Mouse (Mus musculus) stomach, postnatal 0 days (tissue): ENCODE results near the gene Hmga2. TPM values are rescaled to one million over a fixed set of nuclear protein-coding genes. Genes with fewer than 3 reads are reported as not detected.
"Not testable (repeated sequence)": the region's sequence is repeated elsewhere in the genome, so short reads cannot be mapped to it uniquely, and the experiment has no call there.

Experiments
- ATAC-seq: fragments of 200-750 bp; cut with Nextera tagmentation; 2 replicates; pipeline ENCODE4 v1.8.0; 2017; ENCODE audit not compliant: low FRiP score, low TSS enrichment
- DNase-seq: peaks from one replicate; pipeline ENCODE4 v3.0.0-alpha.2; 2016; ENCODE audit warnings: low spot score
- H3K27ac ChIP-seq: fragments of 300-500 bp; sonication (generic); replicated peaks from 2 replicates; pipeline ENCODE4 v1.5.1; 2014; ENCODE audit warnings: mild to moderate bottlenecking, control low read depth
- H3K27me3 ChIP-seq: fragments of 300-500 bp; sonication (generic); 2 replicates; pipeline ENCODE4 v1.6.1; 2014; ENCODE audit warnings: low read length; ENCODE audit not compliant: control insufficient read depth, insufficient read depth
- H3K36me3 ChIP-seq: fragments of 300-500 bp; sonication (generic); 2 replicates; pipeline ENCODE4 v1.6.1; 2014; ENCODE audit warnings: low read length, mixed read lengths; ENCODE audit not compliant: control insufficient read depth, insufficient read depth
- H3K4me1 ChIP-seq: fragments of 300-500 bp; sonication (generic); replicated peaks from 2 replicates; pipeline ENCODE4 v1.6.1; 2014; ENCODE audit warnings: antibody characterized with exemption; ENCODE audit not compliant: control insufficient read depth, insufficient read depth
- H3K4me2 ChIP-seq: fragments of 300-500 bp; sonication (generic); replicated peaks from 2 replicates; pipeline ENCODE4 v1.6.1; 2014; ENCODE audit warnings: low read depth, mild to moderate bottlenecking, control low read depth, moderate library complexity
- H3K4me3 ChIP-seq: fragments of 300-500 bp; sonication (generic); 2 replicates; pipeline ENCODE4 v1.5.1; 2014; ENCODE audit warnings: low read depth, low read length, control low read depth
- H3K9ac ChIP-seq: fragments of 300-500 bp; sonication (generic); 2 replicates; pipeline ENCODE4 v1.6.1; 2014; ENCODE audit warnings: mild to moderate bottlenecking, low read length, control low read depth, mixed read lengths
- H3K9me3 ChIP-seq: fragments of 300-500 bp; sonication (generic); 2 replicates; pipeline ENCODE4 v1.6.1; 2016; ENCODE audit warnings: low read length; ENCODE audit not compliant: control insufficient read depth
- CTCF ChIP-seq: IDR thresholded peaks from 2 replicates; pipeline ENCODE4 v1.5.1; 2016; ENCODE audit warnings: antibody characterized with exemption, low read depth, mild to moderate bottlenecking, moderate library complexity
- EP300 ChIP-seq: optimal IDR thresholded peaks from 2 replicates; pipeline ENCODE3; 2016; ENCODE audit warnings: antibody characterized with exemption
- WGBS: fragments of 180-500 bp; shearing (Covaris S2); extraction: QIAGEN DNeasy Blood & Tissue Kit; methylation state at CpG from one replicate; pipeline ENCODE4 v1.1.7; 2014; 5-methylcytosine and 5-hydroxymethylcytosine counted together
- polyA plus RNA-seq: library from polyadenylated mRNA; unstranded; fragments of >200 nt; fragmentation: Nextera tagmentation; extraction: Ambion mirVana; gene quantifications from 2 replicates; pipeline ENCODE4 v1.2.1, GENCODE M21; 2015

Gene Hmga2
- polyA plus RNA-seq, 1 experiment from 2014 or later = 3.6 TPM

GRCm38 (mm10) chr10:120339324-120339723, 136.9 kb downstream of the Hmga2 start:
- no peak overlapping the region for H3K4me3 ChIP-seq
- H3K9ac ChIP-seq = no peak overlapping the region
- WGBS = 56% methylated on average over 4 of the region's 4 CpGs
- no peaks in the 10 kb centered on the region for H3K27me3 ChIP-seq
- no peak for TF ChIP-seq CTCF
- no peak for TF ChIP-seq EP300
- H3K9me3 ChIP-seq = no peaks in the 10 kb centered on the region
- no peak for DNase-seq
- no peaks in the 10 kb centered on the region for H3K36me3 ChIP-seq
- no peak for ATAC-seq
- no peak overlapping the region for H3K27ac ChIP-seq
- H3K4me2 ChIP-seq = no peak overlapping the region
- no peaks in the 10 kb centered on the region for H3K4me1 ChIP-seq

- DNase-seq = no peak
- no peaks in the 10 kb centered on the region for H3K36me3 ChIP-seq
- 70% methylated on average over 5 of the region's 5 CpGs for WGBS
- H3K9me3 ChIP-seq = no peaks in the 10 kb centered on the region
- H3K4me2 ChIP-seq = no peak overlapping the region
- H3K27ac ChIP-seq = no peak overlapping the region
- no peak overlapping the region for H3K9ac ChIP-seq
- no peak for ATAC-seq
- H3K27me3 ChIP-seq = no peaks in the 10 kb centered on the region
- H3K4me3 ChIP-seq = no peak overlapping the region
- no peaks in the 10 kb centered on the region for H3K4me1 ChIP-seq
- no peak for TF ChIP-seq CTCF
- TF ChIP-seq EP300 = no peak
These were observed 137.4 kb downstream of the Hmga2 start for GRCm38 (mm10) chr10:120338841-120339240.

GRCm38 (mm10) chr10:120338431-120338830, 137.8 kb downstream of the Hmga2 start:
- not testable (repeated sequence) for ATAC-seq, H3K36me3 ChIP-seq, H3K9me3 ChIP-seq

GRCm38 (mm10) chr10:120327946-120328345, 148.3 kb downstream of the Hmga2 start:
- no peak for DNase-seq
- H3K9me3 ChIP-seq = no peaks in the 10 kb centered on the region
- no peak for TF ChIP-seq CTCF
- TF ChIP-seq EP300 = no peak
- no peak for ATAC-seq
- H3K4me1 ChIP-seq = no peaks in the 10 kb centered on the region
- H3K9ac ChIP-seq = no peak overlapping the region
- no peak overlapping the region for H3K4me2 ChIP-seq
- H3K27ac ChIP-seq = no peak overlapping the region
- 91% methylated on average over 14 of the region's 14 CpGs for WGBS
- no peak overlapping the region for H3K4me3 ChIP-seq
- no peaks in the 10 kb centered on the region for H3K36me3 ChIP-seq
- no peaks in the 10 kb centered on the region for H3K27me3 ChIP-seq

More at GRCm38 (mm10) chr10:120338431-120338830, 137.8 kb downstream of the Hmga2 start:
- not testable (repeated sequence) for H3K4me3 ChIP-seq, H3K4me1 ChIP-seq, H3K4me2 ChIP-seq, H3K27ac ChIP-seq, DNase-seq, H3K27me3 ChIP-seq, H3K9ac ChIP-seq
- WGBS = 100% methylated on average over 1 of the region's 1 CpGs

- Histone ChIP-seq H3K27ac (no peak overlapping the region), H3K4me1 (no peaks in the 10 kb centered on the region), H3K4me2 (no peak overlapping the region), H3K9me3 (peaks cover 5% of the 10 kb centered on the region; the same call in 1 of the 2 replicates), H3K36me3 (no peaks in the 10 kb centered on the region), H3K27me3 (no peaks in the 10 kb centered on the region), H3K4me3 (no peak overlapping the region), H3K9ac (no peak overlapping the region)
- 87% methylated on average over 11 of the region's 11 CpGs for WGBS
- ATAC-seq (no peak), DNase-seq (no peak)
- no peak for TF ChIP-seq EP300
These were observed 152.6 kb downstream of the Hmga2 start for GRCm38 (mm10) chr10:120323584-120324203.

- Histone ChIP-seq H3K4me3 (no peak overlapping the region), H3K4me2 (no peak overlapping the region), H3K9ac (no peak overlapping the region), H3K36me3 (no peaks in the 10 kb centered on the region), H3K27me3 (no peaks in the 10 kb centered on the region), H3K9me3 (peaks cover 5% of the 10 kb centered on the region; the same call in 1 of the 2 replicates), H3K4me1 (no peaks in the 10 kb centered on the region), H3K27ac (no peak overlapping the region)
- TF ChIP-seq EP300 (no peak), CTCF (no peak)
- ATAC-seq (no peak), DNase-seq (no peak)
- WGBS = 88% methylated on average over 8 of the region's 8 CpGs
These were observed 153.5 kb downstream of the Hmga2 start for GRCm38 (mm10) chr10:120322815-120323214.
